Mouse (Mus musculus) splenic B cell, adult 2 months (primary cell): ENCODE data around the gene Wdr49.

Source experiments
- DNase-seq: peaks from one replicate; pipeline ENCODE4 v3.0.0-alpha.2; 2011; ENCODE audit warnings: low read depth, low spot score
- H3K27me3 ChIP-seq: 2 replicates; pipeline ENCODE4 v1.6.1; 2012; ENCODE audit warnings: mild to moderate bottlenecking, low read length, moderate library complexity, mixed read lengths; ENCODE audit not compliant: control insufficient read depth, poor library complexity, insufficient read depth, severe bottlenecking
- H3K36me3 ChIP-seq: 2 replicates; pipeline ENCODE4 v1.6.1; 2012; ENCODE audit warnings: mild to moderate bottlenecking, low read length, moderate library complexity, mixed read lengths; ENCODE audit not compliant: control insufficient read depth, poor library complexity, insufficient read depth, severe bottlenecking

Gene Wdr49

GRCm38 (mm10) chr3:75482056-75482455, at the start of gene Wdr49:
Gene Wdr49 (minus strand): TSS chr3:75482156.
- no peak for DNase-seq
- no peaks in the 10 kb centered on the region for H3K27me3 ChIP-seq

GRCm38 (mm10) chr3:75531074-75531473, 49.1 kb upstream of the Wdr49 start:
- no peak for DNase-seq
- no peaks in the 10 kb centered on the region for H3K27me3 ChIP-seq
- H3K36me3 ChIP-seq, result peaks cover 2% of the 10 kb centered on the region; the same call in 1 of the 2 replicates

More at GRCm38 (mm10) chr3:75482056-75482455, at the start of gene Wdr49:
- H3K36me3 ChIP-seq, result no peaks in the 10 kb centered on the region

- Histone ChIP-seq H3K36me3 (no peaks in the 10 kb centered on the region; the same call in 1 of the 2 replicates), H3K27me3 (no peaks in the 10 kb centered on the region)
- DNase-seq, result no peak
Observed at GRCm38 (mm10) chr3:75522527-75522926, 40.6 kb upstream of the Wdr49 start.

- H3K27me3 ChIP-seq, result no peaks in the 10 kb centered on the region
Observed at GRCm38 (mm10) chr3:75521314-75521713, 39.4 kb upstream of the Wdr49 start.

GRCm38 (mm10) chr3:75517631-75518250, 35.8 kb upstream of the Wdr49 start:
- H3K36me3 ChIP-seq, result no peaks in the 10 kb centered on the region; the same call in 1 of the 2 replicates
- no peaks in the 10 kb centered on the region for H3K27me3 ChIP-seq
- peak; percentile 75 for DNase-seq

More at GRCm38 (mm10) chr3:75521314-75521713, 39.4 kb upstream of the Wdr49 start:
- H3K36me3 ChIP-seq, result no peaks in the 10 kb centered on the region; the same call in 1 of the 2 replicates
- DNase-seq, result no peak

DNA sequence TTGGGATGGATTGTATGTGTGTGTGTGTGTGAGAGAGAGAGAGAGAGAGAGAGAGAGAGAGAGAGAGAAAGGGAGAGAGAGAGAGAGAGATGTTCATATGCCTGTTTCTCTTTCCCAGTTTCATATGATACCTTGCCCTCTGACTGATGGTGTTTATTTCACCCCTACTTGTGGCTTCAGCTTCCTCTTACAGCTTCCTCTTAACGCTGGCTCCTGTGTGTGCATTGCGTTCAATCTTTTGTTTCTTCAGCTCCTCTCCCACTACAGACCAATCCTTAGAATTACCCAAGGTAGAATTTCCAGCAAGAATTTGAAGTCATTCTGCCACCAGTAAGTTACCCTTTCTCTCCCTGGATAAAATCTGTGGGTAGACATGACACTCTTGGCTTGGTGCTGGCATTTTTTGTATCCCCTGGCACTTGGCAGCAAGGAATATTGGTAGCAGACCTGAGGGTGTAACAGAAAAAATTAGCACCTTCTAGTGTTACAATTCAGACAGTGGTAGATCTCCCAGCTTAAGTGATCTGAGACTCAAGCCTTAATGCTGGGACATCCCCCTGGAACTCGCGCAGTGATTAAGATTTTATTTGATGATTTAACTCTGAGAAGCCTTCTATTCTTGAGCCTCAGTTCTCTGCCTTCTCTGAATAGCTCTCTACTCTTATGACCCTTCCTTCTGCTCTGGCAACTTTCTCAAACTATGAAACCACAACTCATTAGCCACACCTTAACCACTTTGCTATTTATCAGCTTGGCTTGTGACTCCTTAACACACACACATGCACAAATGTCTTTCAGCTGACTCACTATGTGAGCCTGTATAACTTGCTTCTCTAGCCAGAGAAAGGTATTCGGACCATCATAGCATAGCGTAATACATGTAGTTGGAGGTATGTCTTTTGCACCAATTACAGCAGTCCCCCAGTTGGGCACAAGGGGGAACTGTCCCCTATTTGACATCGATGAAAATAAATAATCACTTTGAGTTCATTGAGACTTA, 17.3 kb upstream of the Wdr49 start:
- H3K36me3 ChIP-seq, result no peaks in the 10 kb centered on the region
- DNase-seq, result peak; percentile 67
- no peaks in the 10 kb centered on the region for H3K27me3 ChIP-seq

- H3K27me3 ChIP-seq, result no peaks in the 10 kb centered on the region
- H3K36me3 ChIP-seq, result no peaks in the 10 kb centered on the region
- DNase-seq, result no peak
Observed at GRCm38 (mm10) chr3:75492913-75493312, 11.0 kb upstream of the Wdr49 start.

DNA sequence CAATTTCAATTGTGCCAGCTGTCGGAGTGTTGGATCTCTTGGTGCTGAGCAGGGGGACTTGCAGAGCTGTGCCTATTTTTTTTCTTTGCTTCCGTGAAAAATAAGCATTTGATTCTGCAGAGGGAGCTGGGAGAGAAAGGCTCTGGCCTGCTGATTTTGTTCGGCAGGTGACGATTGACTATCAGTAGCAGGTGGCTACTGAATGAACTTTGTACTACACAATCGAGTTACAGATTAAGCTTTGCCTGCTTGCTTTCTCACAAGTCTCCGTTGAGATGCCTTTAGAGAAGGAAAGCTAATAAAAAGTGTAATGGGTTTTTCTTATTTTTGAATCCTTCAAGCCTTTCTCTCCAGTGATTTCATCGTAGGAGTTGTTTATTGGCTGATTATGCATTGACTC, 6.8 kb downstream of the Wdr49 start:
- DNase-seq, result no peak
- Histone ChIP-seq H3K27me3 (no peaks in the 10 kb centered on the region), H3K36me3 (no peaks in the 10 kb centered on the region)

DNA sequence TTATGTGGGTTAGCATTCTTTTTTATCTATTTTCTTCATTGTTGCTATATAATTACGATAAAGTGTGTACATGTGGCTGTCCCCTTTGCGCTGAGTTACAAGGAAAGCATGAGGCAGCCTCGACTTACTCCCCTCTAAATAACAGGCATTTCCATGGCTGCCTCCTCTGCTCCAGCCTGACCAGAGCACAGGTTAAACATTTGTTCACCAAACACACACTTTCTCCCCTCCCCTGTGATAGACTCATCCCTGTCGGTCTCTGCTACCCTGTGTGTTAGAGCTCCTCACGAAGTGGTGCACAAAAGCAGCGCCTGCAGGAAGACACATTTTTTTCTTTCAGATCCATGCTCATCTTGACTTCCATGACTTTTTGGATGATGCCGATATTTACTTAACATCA, 7.3 kb downstream of the Wdr49 start:
- DNase-seq, result no peak
- Histone ChIP-seq H3K27me3 (no peaks in the 10 kb centered on the region), H3K36me3 (no peaks in the 10 kb centered on the region)

GRCm38 (mm10) chr3:75468154-75468553, 13.8 kb downstream of the Wdr49 start:
- DNase-seq, result no peak
- H3K27me3 ChIP-seq, result no peaks in the 10 kb centered on the region
- no peaks in the 10 kb centered on the region for H3K36me3 ChIP-seq

DNA sequence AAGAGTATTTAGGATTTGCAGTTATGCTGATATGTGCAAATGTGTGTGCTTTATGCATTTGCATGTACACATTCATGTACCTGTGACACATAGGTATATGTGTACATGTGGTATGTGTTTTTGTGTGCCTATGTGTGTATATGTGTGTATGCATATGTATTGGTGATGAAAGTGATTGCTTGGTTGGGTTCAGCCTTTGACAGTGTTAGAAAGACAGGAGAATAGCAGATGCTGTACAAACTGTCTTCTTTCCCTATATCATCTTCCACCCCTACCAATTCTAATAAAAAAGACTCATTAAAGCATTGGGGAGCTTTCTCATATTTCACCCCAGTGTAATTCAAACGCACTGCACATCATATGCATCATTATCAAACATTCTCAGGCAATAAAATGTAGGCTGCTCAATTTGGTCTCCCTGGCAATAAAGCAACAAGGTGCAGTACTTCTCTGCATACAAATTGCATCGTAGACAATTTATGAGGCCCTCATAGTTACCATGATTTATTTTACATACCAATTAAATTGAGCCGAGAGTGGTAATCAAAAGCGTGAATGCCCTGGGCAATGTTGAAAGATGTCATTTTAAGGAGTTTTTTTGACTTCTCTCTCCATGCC, 51.3 kb downstream of the Wdr49 start:
- DNase-seq, result no peak
- no peaks in the 10 kb centered on the region for H3K27me3 ChIP-seq
- no peaks in the 10 kb centered on the region for H3K36me3 ChIP-seq

DNA sequence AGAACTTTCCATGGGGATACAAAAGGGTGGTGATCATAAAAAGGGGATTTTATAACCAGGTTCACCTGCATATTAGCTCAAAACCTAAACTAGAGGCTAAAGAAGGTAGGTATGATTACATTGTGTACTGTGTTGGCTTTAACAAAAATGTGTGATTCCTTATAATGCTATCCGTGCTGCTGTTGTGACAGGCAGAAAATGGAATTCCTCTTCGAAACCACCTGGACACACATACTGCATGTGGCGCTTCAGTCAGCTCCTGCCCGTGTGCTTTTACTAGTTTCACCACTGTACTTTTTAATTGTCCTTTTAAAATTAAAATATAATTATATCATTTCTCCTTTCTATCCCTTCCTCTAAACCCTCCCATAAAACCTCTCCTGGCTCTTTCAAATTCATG, 86.0 kb downstream of the Wdr49 start:
- no peaks in the 10 kb centered on the region for H3K36me3 ChIP-seq
- no peaks in the 10 kb centered on the region for H3K27me3 ChIP-seq
- no peak for DNase-seq

DNA sequence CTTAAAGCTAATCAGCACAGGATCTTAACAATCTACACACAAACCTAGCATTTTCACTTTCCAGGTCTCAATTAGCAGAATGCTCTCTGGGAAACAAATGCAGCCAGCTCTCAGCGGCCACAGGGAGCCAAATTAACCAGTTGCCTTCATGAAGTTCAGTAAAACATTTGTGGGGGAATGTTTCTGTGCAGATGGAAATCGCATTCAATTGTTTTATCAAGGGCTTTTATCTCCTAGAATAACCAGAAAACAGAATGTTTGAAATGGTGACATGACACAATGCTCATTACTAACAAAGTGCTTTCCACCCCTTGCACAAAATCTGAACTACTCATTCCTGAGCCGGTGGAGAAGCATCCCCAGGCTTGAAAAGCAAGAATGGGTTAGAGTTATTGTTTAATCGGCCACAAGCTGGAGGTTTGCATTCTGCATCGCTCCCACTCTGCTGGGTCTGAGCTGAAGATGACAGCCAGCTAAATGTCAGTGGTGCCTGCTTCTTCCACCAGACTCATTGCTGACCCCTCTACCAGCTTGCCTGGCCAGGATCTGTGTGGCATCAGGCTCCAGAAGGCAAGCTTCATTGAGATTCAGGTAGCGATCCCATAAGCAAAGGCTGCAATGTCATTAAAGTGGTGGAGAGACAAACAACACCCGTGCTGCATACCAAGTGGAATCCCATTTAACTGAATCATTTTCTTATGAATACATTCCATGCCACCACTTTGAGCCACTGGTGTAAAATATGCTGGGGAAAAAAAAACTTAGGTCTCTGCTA, 86.6 kb downstream of the Wdr49 start:
- no peaks in the 10 kb centered on the region for H3K36me3 ChIP-seq
- H3K27me3 ChIP-seq, result no peaks in the 10 kb centered on the region
- DNase-seq, result no peak

- Histone ChIP-seq H3K27me3 (no peaks in the 10 kb centered on the region), H3K36me3 (no peaks in the 10 kb centered on the region)
- no peak for DNase-seq
Observed at GRCm38 (mm10) chr3:75394487-75394886, 87.5 kb downstream of the Wdr49 start.
